Mouse (Mus musculus) cerebellum, adult 2 months (tissue): ENCODE measurements around the gene Cck.

ENCODE experiments used
- CTCF ChIP-seq: fragments of 200-500 bp; IDR thresholded peaks from 2 replicates; pipeline ENCODE4 v1.5.1; 2011; ENCODE audit warnings: low read depth, mild to moderate bottlenecking, control low read depth, low read length, moderate library complexity, borderline replicate concordance; ENCODE audit not compliant: insufficient read depth
- POLR2A ChIP-seq: fragments of 200-500 bp; IDR thresholded peaks from 2 replicates; pipeline ENCODE4 v1.6.1; 2011; ENCODE audit warnings: low read length, control low read depth, borderline replicate concordance; ENCODE audit not compliant: insufficient read depth

DNA sequence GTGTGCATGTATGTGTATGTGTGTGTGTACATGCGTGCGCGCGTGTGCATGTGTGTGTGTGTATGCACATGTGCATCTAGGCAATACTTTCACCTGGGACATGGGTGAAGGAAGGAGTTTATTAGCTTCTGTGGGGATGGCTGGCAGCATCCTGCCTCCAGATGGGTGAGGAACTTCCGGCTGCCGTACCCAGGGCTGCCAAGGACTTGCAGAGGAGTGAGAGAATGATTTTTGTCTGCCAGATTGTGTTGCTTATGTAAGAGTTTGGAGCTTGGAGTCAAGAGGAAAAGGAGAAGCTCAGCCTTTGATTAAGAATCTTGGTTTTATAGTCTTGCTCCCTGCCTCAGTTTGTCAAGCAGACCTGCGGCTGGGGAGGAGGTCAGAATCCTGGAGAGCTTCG, 9.9 kb upstream of the Cck start:
- no peak for TF ChIP-seq POLR2A
- TF ChIP-seq CTCF, result no peak
